Mouse (Mus musculus): ENCODE data around the gene Vwa8.

DNA sequence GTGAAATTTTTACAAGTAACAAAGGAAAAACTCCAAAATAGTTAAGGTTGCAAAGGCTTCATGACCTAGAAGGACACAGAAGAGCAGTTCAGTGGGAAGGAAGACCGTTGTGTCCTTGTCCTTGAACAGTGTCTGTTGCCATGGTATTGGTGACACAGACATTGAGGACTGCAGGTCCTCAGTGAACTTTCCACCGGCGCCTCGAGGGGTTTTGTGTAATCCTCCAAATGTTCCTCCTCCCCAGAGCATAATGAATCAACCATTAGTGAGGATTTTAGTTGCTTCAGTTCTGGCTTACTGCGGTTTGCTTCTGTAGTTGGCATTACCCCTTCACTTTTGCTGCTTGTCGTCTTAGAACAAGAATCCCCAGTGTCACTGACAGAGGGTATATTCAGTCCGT lies 172.9 kb downstream of the Vwa8 start:
- TF ChIP-seq EP300 (IDR thresholded peaks at IDR 0.05; ENCODE audit: low read depth) (no peak), CTCF (IDR thresholded peaks at IDR 0.05; ENCODE audit: low read depth) (no peak)
